Mouse (Mus musculus): Measurements from ENCODE around the gene Tbc1d14.

Tbc1d14 gene

GRCm38 (mm10) chr5:36517596-36517995 lies 75.5 kb downstream of the Tbc1d14 start:
- in situ Hi-C loops (cut with MboI, MseI), result no loop called here

GRCm38 (mm10) chr5:36515558-36515957 lies 77.5 kb downstream of the Tbc1d14 start:
- in situ Hi-C loops (cut with MboI, MseI), result no loop called here

GRCm38 (mm10) chr5:36515126-36515525 lies 78.0 kb downstream of the Tbc1d14 start:
- in situ Hi-C loops (cut with MboI, MseI), result no loop called here

GRCm38 (mm10) chr5:36510956-36511355 lies 82.1 kb downstream of the Tbc1d14 start:
- in situ Hi-C loops (cut with MboI, MseI), result no loop called here

GRCm38 (mm10) chr5:36508351-36508750 lies 84.7 kb downstream of the Tbc1d14 start:
- in situ Hi-C loops (cut with MboI, MseI), result no loop called here

GRCm38 (mm10) chr5:36505643-36506042 lies 87.4 kb downstream of the Tbc1d14 start:
- in situ Hi-C loops (cut with MboI, MseI), result no loop called here

GRCm38 (mm10) chr5:36505235-36505634 lies 87.8 kb downstream of the Tbc1d14 start:
- in situ Hi-C loops (cut with MboI, MseI), result no loop called here

GRCm38 (mm10) chr5:36494709-36495108 lies 98.4 kb downstream of the Tbc1d14 start:
- in situ Hi-C loops (cut with MboI, MseI), result no loop called here

- in situ Hi-C loops (cut with MboI, MseI), result no loop called here
These were observed 99.2 kb downstream of the Tbc1d14 start for GRCm38 (mm10) chr5:36493919-36494318.

- in situ Hi-C loops (cut with MboI, MseI), result loop anchor here (5.0 kb wide), 1 partner anchor 43 kb away; no protein-coding TSS in a partner anchor
These were observed 103.9 kb downstream of the Tbc1d14 start for GRCm38 (mm10) chr5:36489225-36489624.

GRCm38 (mm10) chr5:36485306-36485705 lies 107.8 kb downstream of the Tbc1d14 start:
- in situ Hi-C loops (cut with MboI, MseI), result loop anchor here (5.0 kb wide), 1 partner anchor 47 kb away; no protein-coding TSS in a partner anchor

GRCm38 (mm10) chr5:36484171-36484990 lies 108.7 kb downstream of the Tbc1d14 start, which contains the start of the genes Tada2b and Ccdc96:
TSS of gene Tada2b (minus strand) at chr5:36484285.
TSS of gene Ccdc96 (plus strand) at chr5:36484588.
- in situ Hi-C loops (cut with MboI, MseI), result no loop called here

- in situ Hi-C loops (cut with MboI, MseI), result no loop called here
These were observed 109.6 kb downstream of the Tbc1d14 start for GRCm38 (mm10) chr5:36483203-36484101.

- in situ Hi-C loops (cut with MboI, MseI), result no loop called here
These were observed 112.0 kb downstream of the Tbc1d14 start for GRCm38 (mm10) chr5:36481114-36481513.

GRCm38 (mm10) chr5:36480398-36480797 lies 112.7 kb downstream of the Tbc1d14 start:
- in situ Hi-C loops (cut with MboI, MseI), result no loop called here

GRCm38 (mm10) chr5:36479735-36480134 lies 113.3 kb downstream of the Tbc1d14 start:
- in situ Hi-C loops (cut with MboI, MseI), result no loop called here

GRCm38 (mm10) chr5:36478540-36479420 lies 114.3 kb downstream of the Tbc1d14 start:
- in situ Hi-C loops (cut with MboI, MseI), result no loop called here

GRCm38 (mm10) chr5:36477486-36477885 lies 115.6 kb downstream of the Tbc1d14 start:
- in situ Hi-C loops (cut with MboI, MseI), result no loop called here

GRCm38 (mm10) chr5:36474283-36474682 lies 118.8 kb downstream of the Tbc1d14 start:
- in situ Hi-C loops (cut with MboI, MseI), result no loop called here

GRCm38 (mm10) chr5:36472876-36473655 lies 120.0 kb downstream of the Tbc1d14 start:
- in situ Hi-C loops (cut with MboI, MseI), result no loop called here
